Mouse (Mus musculus) stomach, postnatal 0 days (tissue): Measurements from ENCODE around the gene Shbg. TPM values are rescaled to one million over a fixed set of nuclear protein-coding genes. Genes with fewer than 3 reads are reported as not detected.
"Not testable (repeated sequence)": the region's sequence is repeated elsewhere in the genome, so short reads cannot be mapped to it uniquely, and the experiment has no call there.

Experiments used
- ATAC-seq: fragments of 200-750 bp; cut with Nextera tagmentation; 2 replicates; pipeline ENCODE4 v1.8.0; 2017; ENCODE audit not compliant: low FRiP score, low TSS enrichment
- DNase-seq: peaks from one replicate; pipeline ENCODE4 v3.0.0-alpha.2; 2016; ENCODE audit warnings: low spot score
- H3K27ac ChIP-seq: fragments of 300-500 bp; sonication (generic); replicated peaks from 2 replicates; pipeline ENCODE4 v1.5.1; 2014; ENCODE audit warnings: mild to moderate bottlenecking, control low read depth
- H3K27me3 ChIP-seq: fragments of 300-500 bp; sonication (generic); 2 replicates; pipeline ENCODE4 v1.6.1; 2014; ENCODE audit warnings: low read length; ENCODE audit not compliant: control insufficient read depth, insufficient read depth
- H3K36me3 ChIP-seq: fragments of 300-500 bp; sonication (generic); 2 replicates; pipeline ENCODE4 v1.6.1; 2014; ENCODE audit warnings: low read length, mixed read lengths; ENCODE audit not compliant: control insufficient read depth, insufficient read depth
- H3K4me1 ChIP-seq: fragments of 300-500 bp; sonication (generic); replicated peaks from 2 replicates; pipeline ENCODE4 v1.6.1; 2014; ENCODE audit warnings: antibody characterized with exemption; ENCODE audit not compliant: control insufficient read depth, insufficient read depth
- H3K4me2 ChIP-seq: fragments of 300-500 bp; sonication (generic); replicated peaks from 2 replicates; pipeline ENCODE4 v1.6.1; 2014; ENCODE audit warnings: low read depth, mild to moderate bottlenecking, control low read depth, moderate library complexity
- H3K4me3 ChIP-seq: fragments of 300-500 bp; sonication (generic); 2 replicates; pipeline ENCODE4 v1.5.1; 2014; ENCODE audit warnings: low read depth, low read length, control low read depth
- H3K9ac ChIP-seq: fragments of 300-500 bp; sonication (generic); 2 replicates; pipeline ENCODE4 v1.6.1; 2014; ENCODE audit warnings: mild to moderate bottlenecking, low read length, control low read depth, mixed read lengths
- H3K9me3 ChIP-seq: fragments of 300-500 bp; sonication (generic); 2 replicates; pipeline ENCODE4 v1.6.1; 2016; ENCODE audit warnings: low read length; ENCODE audit not compliant: control insufficient read depth
- CTCF ChIP-seq: IDR thresholded peaks from 2 replicates; pipeline ENCODE4 v1.5.1; 2016; ENCODE audit warnings: antibody characterized with exemption, low read depth, mild to moderate bottlenecking, moderate library complexity
- EP300 ChIP-seq: optimal IDR thresholded peaks from 2 replicates; pipeline ENCODE3; 2016; ENCODE audit warnings: antibody characterized with exemption
- WGBS: fragments of 180-500 bp; shearing (Covaris S2); extraction: QIAGEN DNeasy Blood & Tissue Kit; methylation state at CpG from one replicate; pipeline ENCODE4 v1.1.7; 2014; 5-methylcytosine and 5-hydroxymethylcytosine counted together
- polyA plus RNA-seq: library from polyadenylated mRNA; unstranded; fragments of >200 nt; fragmentation: Nextera tagmentation; extraction: Ambion mirVana; gene quantifications from 2 replicates; pipeline ENCODE4 v1.2.1, GENCODE M21; 2015

The Shbg gene
- polyA plus RNA-seq, 1 experiment from 2014 or later, result not detected

- TF ChIP-seq CTCF (no peak), EP300 (no peak)
- DNase-seq, result no peak
- Histone ChIP-seq H3K36me3 (no peaks in the 10 kb centered on the region; the same call in 1 of the 2 replicates), H3K27me3 (no peaks in the 10 kb centered on the region), H3K4me1 (no peaks in the 10 kb centered on the region), H3K4me3 (peak overlapping the region; percentile 93), H3K4me2 (peak overlapping the region; percentile 87), H3K27ac (peak overlapping the region; percentile 98), H3K9ac (peak overlapping the region; percentile 96), H3K9me3 (no peaks in the 10 kb centered on the region)
- WGBS, result under 1% methylated on average over 47 of the region's 50 CpGs
- ATAC-seq, result peak; percentile 49
These were observed 15.6 kb upstream of the Shbg start for GRCm38 (mm10) chr11:69633128-69633866.

DNA sequence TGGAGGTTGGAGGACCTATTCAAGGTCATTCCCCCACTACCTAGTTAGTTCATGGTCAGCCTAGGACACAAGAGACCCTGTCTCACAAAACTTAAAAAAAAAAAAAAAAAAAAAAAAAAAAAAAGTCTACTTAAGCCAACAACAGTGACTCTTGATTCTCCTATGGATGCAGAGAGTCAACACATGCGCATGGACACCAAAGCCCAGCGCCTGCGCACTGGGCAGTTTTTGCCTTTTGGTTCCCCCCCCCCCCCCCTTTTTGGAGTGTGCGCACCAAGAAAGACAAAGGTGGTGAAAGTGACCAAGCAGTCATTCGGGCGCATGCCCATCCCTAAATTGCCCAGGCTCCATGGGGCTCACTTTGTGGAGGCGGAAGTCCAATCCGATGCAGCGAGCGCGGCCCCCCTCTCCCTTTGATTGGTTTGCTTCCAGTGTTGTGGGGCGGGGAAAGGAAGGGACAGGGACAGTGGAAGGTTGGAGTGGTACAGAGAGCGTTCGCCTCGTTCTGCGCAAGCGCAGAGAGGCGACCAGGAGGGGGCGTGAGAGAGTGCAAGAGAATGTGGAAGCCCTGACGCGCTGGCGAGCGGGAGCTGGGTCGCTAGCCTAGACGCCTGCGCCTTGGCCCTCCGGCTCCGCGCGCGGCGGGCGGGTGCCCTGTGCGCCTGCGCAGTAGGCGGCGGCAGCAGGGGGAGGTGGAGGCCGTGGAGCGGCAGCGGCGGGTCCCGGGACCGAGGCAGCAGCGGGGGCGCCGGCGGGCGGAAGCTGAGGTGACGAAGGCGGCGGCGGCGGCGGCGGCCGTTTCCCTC lies 14.8 kb upstream of the Shbg start, which contains the start of gene Fxr2:
TSS of gene Fxr2 (plus strand) at position 707 of the 806 bp plus-strand sequence.
- under 1% methylated on average over 29 of the region's 56 CpGs for WGBS
- no peaks in the 10 kb centered on the region for H3K27me3 ChIP-seq
- peak within 1 kb of the TSS; percentile 96 for H3K9ac ChIP-seq
- peak within 1 kb of the TSS; percentile 87 for H3K4me2 ChIP-seq
- no peaks in the 10 kb centered on the region for H3K9me3 ChIP-seq
- no peaks in the 10 kb centered on the region for H3K4me1 ChIP-seq
- DNase-seq (peak; percentile 100), ATAC-seq (peak; percentile 98)
- H3K27ac ChIP-seq, result peak within 1 kb of the TSS; percentile 98
- H3K36me3 ChIP-seq, result no peaks in the 10 kb centered on the region; the same call in 1 of the 2 replicates
- peak within 1 kb of the TSS; percentile 93 for H3K4me3 ChIP-seq
- no peak for TF ChIP-seq EP300
- TF ChIP-seq CTCF, result peak; percentile 90

DNA sequence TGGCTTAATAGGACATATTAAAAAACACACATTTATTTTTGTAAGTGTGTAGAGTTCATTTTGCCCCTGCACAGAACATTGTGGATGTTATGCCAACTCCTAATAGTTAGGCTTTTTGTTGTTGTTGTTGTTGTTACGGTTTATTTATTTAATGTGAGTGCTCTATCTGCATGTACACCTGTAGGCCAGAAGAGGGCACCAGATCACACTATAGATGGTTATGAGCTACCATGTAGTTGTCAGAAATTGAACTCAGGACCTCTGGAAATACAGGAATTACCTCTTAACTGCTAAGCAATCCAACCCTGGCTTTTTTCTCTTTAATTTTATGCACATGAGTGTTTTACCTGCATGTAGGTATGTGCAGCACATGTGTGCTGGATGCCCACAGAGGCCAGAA lies 12.1 kb upstream of the Shbg start:
- WGBS, result 66% methylated on average over 1 of the region's 1 CpGs
- Histone ChIP-seq H3K4me1 (no peaks in the 10 kb centered on the region), H3K27ac (no peak overlapping the region), H3K9ac (no peak overlapping the region), H3K27me3 (no peaks in the 10 kb centered on the region), H3K4me2 (no peak overlapping the region), H3K4me3 (no peak overlapping the region), H3K9me3 (no peaks in the 10 kb centered on the region), H3K36me3 (no peaks in the 10 kb centered on the region)
- DNase-seq (no peak), ATAC-seq (no peak)
- no peak for TF ChIP-seq EP300
- TF ChIP-seq CTCF, result peak; percentile 72

- Histone ChIP-seq H3K4me3 (no peak overlapping the region), H3K27me3 (no peaks in the 10 kb centered on the region), H3K4me1 (no peaks in the 10 kb centered on the region), H3K4me2 (no peak overlapping the region), H3K36me3 (no peaks in the 10 kb centered on the region), H3K9ac (no peak overlapping the region), H3K9me3 (no peaks in the 10 kb centered on the region), H3K27ac (no peak overlapping the region)
- DNase-seq, result peak; percentile 83
- no peak for ATAC-seq
- 35% methylated on average over 6 of the region's 6 CpGs for WGBS
- peak; percentile 98 for TF ChIP-seq CTCF
- no peak for TF ChIP-seq EP300
These were observed 10.6 kb upstream of the Shbg start for GRCm38 (mm10) chr11:69628286-69628685.

DNA sequence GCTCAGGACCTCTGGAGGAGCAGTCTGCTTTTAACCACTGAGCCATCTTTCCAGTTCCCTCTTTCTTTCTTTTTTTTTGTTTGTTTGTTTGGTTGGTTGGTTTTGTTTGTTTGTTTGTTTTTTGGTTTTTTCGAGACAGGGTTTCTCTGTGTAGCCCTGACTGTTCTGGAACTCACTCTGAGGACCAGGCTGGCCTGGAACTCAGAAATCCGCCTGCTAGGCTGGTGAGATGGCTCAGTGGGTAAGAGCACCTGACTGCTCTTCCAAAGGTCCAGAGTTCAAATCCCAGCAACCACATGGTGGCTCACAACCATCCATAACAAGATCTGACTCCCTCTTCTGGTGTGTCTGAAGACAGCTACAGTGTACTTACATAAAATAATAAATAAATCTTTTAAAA lies 6.6 kb upstream of the Shbg start:
- H3K36me3 ChIP-seq, H3K27me3 ChIP-seq, H3K9me3 ChIP-seq, ATAC-seq, H3K9ac ChIP-seq, DNase-seq, H3K4me1 ChIP-seq, H3K27ac ChIP-seq, H3K4me2 ChIP-seq, H3K4me3 ChIP-seq: not testable (repeated sequence)
- 90% methylated on average over 2 of the region's 2 CpGs for WGBS

DNA sequence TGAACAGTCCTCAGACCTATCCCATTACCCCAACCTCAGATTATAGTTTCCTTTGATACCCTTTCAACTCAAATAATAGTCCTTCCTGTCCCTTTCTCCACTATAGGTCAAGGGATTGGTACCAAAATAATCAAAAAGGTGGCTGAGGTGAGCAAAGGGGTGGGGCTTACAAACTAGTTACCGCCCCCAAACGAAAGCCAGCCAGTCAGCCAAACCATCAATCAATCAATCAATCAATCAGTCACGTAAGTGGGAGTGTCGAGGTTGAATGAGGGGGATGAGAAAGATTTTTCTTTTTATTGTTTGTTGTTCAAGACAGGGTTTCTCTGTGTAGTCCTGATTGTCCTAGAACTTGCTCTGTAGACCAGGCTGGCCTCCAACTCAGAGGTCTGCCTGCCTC lies 5.3 kb upstream of the Shbg start:
- no peak for TF ChIP-seq CTCF
- no peak for TF ChIP-seq EP300
- ATAC-seq (no peak), DNase-seq (no peak)
- no peak overlapping the region for H3K27ac ChIP-seq
- H3K4me3 ChIP-seq, result 0 out of 2 replicates have a peak overlapping the region, but pooled peaks have one; percentile 52
- no peaks in the 10 kb centered on the region for H3K36me3 ChIP-seq
- no peaks in the 10 kb centered on the region for H3K4me1 ChIP-seq
- 75% methylated on average over 4 of the region's 4 CpGs for WGBS
- 0 out of 2 replicates have a peak overlapping the region, but pooled peaks have one; percentile 68 for H3K9ac ChIP-seq
- H3K9me3 ChIP-seq, result no peaks in the 10 kb centered on the region
- H3K4me2 ChIP-seq, result peak overlapping the region; percentile 70; the same call in 1 of the 2 replicates
- no peaks in the 10 kb centered on the region for H3K27me3 ChIP-seq
